Comparison of ENCODE assay signal across 23 mouse cellular contexts in the genomic region with DNA sequence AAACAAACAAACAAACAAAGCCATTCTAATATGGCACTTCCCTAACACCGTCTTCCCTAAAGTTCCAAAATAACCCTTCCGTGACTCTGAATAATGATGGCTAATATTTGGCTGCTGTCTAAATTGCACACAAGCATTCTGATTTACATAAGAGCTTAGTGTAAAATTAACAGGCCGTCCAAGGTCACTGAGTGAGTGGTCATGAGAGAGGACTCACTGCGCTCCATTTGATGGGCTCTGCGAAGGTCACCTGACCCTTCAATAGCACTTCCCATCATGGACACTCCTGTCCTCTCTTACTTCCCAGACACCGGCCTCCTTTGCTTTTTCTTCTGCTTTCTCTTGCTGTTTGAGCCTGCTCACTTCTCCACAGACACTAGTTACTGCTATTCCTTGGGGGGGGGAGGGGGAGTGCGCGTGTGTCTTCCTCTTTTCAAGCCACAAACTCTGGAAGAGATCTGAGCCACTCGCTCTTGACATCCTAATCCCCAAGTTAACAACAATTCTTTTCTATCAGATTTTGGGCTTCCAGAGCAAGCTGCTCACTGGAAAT.
A peak's percentile ranks its signal among the peaks of the same experiment; 100 is the strongest.
DNase-seq lines count a peak whose midpoint lies in the region; ATAC-seq and TF ChIP-seq lines count a peak whose summit lies in the region.
"Had no signal": no experiment of that assay in that cellular context is flagged by ENCODE, and none has a peak within 500 bp of the region (broad histone marks: within the 10 kb centered on the region; RNA-seq: fewer than 3 reads in every experiment).

No protein-coding gene starts in this region.

- H3K4me2 ChIP-seq in kidney, embryonic 16.5 days (replicated peaks; ENCODE audit: low read depth, low read length): no peak overlapping the region
- H3K4me2 ChIP-seq in lung, postnatal 0 days (replicated peaks; ENCODE audit: low read depth, low read length): no peak overlapping the region
- H3K4me2 ChIP-seq: embryonic facial prominence, embryonic 15.5 days; heart, embryonic 13.5 days; hindbrain, embryonic 13.5 days; intestine, embryonic 15.5 days; lung, embryonic 15.5 days; neural tube, embryonic 12.5 days had no signal

- H3K9me3 ChIP-seq in kidney, embryonic 16.5 days (ENCODE audit: low read length): no peaks in the 10 kb centered on the region
- no peaks in the 10 kb centered on the region for H3K9me3 ChIP-seq in lung, postnatal 0 days (ENCODE audit: low read length)
- H3K9me3 ChIP-seq: embryonic facial prominence, embryonic 15.5 days; heart, embryonic 13.5 days; hindbrain, embryonic 13.5 days; intestine, embryonic 15.5 days; lung, embryonic 15.5 days; neural tube, embryonic 12.5 days had no signal

- no peak overlapping the region for H3K4me3 ChIP-seq in kidney, embryonic 16.5 days (ENCODE audit: low read length)
- H3K4me3 ChIP-seq in lung, postnatal 0 days (ENCODE audit: low read depth, low read length): no peak overlapping the region
- H3K4me3 ChIP-seq: embryonic facial prominence, embryonic 15.5 days; heart, embryonic 13.5 days; hindbrain, embryonic 13.5 days; intestine, embryonic 15.5 days; layer of hippocampus, adult 2 months; lung, embryonic 15.5 days; neural tube, embryonic 12.5 days had no signal

- 84% methylated on average over 9 of the region's 9 CpGs for WGBS in kidney, embryonic 16.5 days
- WGBS in lung, postnatal 0 days: 73% methylated on average over 9 of the region's 9 CpGs

- TF ChIP-seq CTCF in lung, postnatal 0 days (IDR thresholded peaks at IDR 0.05): no peak

- DNase-seq in kidney, adult 11 months: peak; percentile 59
- DNase-seq in lung, postnatal 0 days (ENCODE audit: low spot score): peak; percentile 11
- no peak for DNase-seq in lung, postnatal 36 days
- DNase-seq in kidney, postnatal 14 days: peak; percentile 32
- DNase-seq in yolk sac, embryonic 10.5 days (ENCODE audit: low spot score): no peak
- no peak for DNase-seq in neural tube, embryonic 10.5 days (ENCODE audit: extremely low spot score, low spot score)
- DNase-seq: adrenal gland, postnatal 10 days; cerebellum, adult 11-12 months; cerebellum, postnatal 14 days; gastrocnemius, postnatal 36 days; left cerebral cortex, postnatal 4 days; right cerebral cortex, adult 18-20 months had no signal

- H3K27ac ChIP-seq in kidney, embryonic 16.5 days (ENCODE audit: low read length): no peak overlapping the region
- no peak overlapping the region for H3K27ac ChIP-seq in lung, postnatal 0 days (ENCODE audit: low read length)
- H3K27ac ChIP-seq: embryonic facial prominence, embryonic 15.5 days; heart, embryonic 13.5 days; hindbrain, embryonic 13.5 days; intestine, embryonic 15.5 days; layer of hippocampus, adult 2 months; lung, embryonic 15.5 days; neural tube, embryonic 12.5 days; stomach, postnatal 0 days had no signal

- H3K27me3 ChIP-seq in kidney, embryonic 16.5 days (ENCODE audit: insufficient read depth, low read length): no peaks in the 10 kb centered on the region
- H3K27me3 ChIP-seq in lung, postnatal 0 days (replicated peaks; ENCODE audit: insufficient read depth, low read length): no peaks in the 10 kb centered on the region
- H3K27me3 ChIP-seq: embryonic facial prominence, embryonic 15.5 days; heart, embryonic 13.5 days; hindbrain, embryonic 13.5 days; intestine, embryonic 15.5 days; lung, embryonic 15.5 days; neural tube, embryonic 12.5 days had no signal

- no peak overlapping the region for H3K9ac ChIP-seq in kidney, embryonic 16.5 days (replicated peaks; ENCODE audit: low read length)
- no peak overlapping the region for H3K9ac ChIP-seq in lung, postnatal 0 days (replicated peaks; ENCODE audit: low read depth)
- H3K9ac ChIP-seq: embryonic facial prominence, embryonic 15.5 days; heart, embryonic 13.5 days; hindbrain, embryonic 13.5 days; intestine, embryonic 15.5 days; lung, embryonic 15.5 days; neural tube, embryonic 12.5 days had no signal

- peaks cover 23% of the 10 kb centered on the region for H3K4me1 ChIP-seq in kidney, embryonic 16.5 days (ENCODE audit: insufficient read depth, low read length)
- peaks cover 5% of the 10 kb centered on the region; the same call in 1 of the 2 replicates for H3K4me1 ChIP-seq in lung, postnatal 0 days (ENCODE audit: insufficient read depth, low read depth, low read length)

- no peaks in the 10 kb centered on the region for H3K36me3 ChIP-seq in kidney, embryonic 16.5 days (ENCODE audit: insufficient read depth, low read length)
- no peaks in the 10 kb centered on the region for H3K36me3 ChIP-seq in lung, postnatal 0 days (ENCODE audit: insufficient read depth, low read length)
- H3K36me3 ChIP-seq: embryonic facial prominence, embryonic 15.5 days; heart, embryonic 13.5 days; hindbrain, embryonic 13.5 days; intestine, embryonic 15.5 days; lung, embryonic 15.5 days; neural tube, embryonic 12.5 days had no signal

- no peak for TF ChIP-seq EP300 in lung, postnatal 0 days (IDR thresholded peaks at IDR 0.05)

- ATAC-seq in kidney, embryonic 16.5 days (ENCODE audit: low FRiP score, low TSS enrichment): no peak
- ATAC-seq in lung, postnatal 0 days: no peak
- ATAC-seq in monocyte, adult 5-6 weeks (replicated peaks; ENCODE audit: insufficient number of reproducible peaks, low FRiP score, low TSS enrichment, poor library complexity, severe bottlenecking): 0 out of 2 replicates have a peak, but pooled peaks have one; percentile 50
- ATAC-seq: forebrain, embryonic 16.5 days; intestine, embryonic 15.5 days had no signal

Comparison
In these comparisons a context has a peak if more than half of its experiments do, and no peak if none do; other contexts are left out.
1. DNase-seq: peak in kidney, adult 11 months (single experiment), lung, postnatal 0 days (single experiment) and kidney, postnatal 14 days (single experiment); none in lung, postnatal 36 days (single experiment), yolk sac, embryonic 10.5 days (single experiment) and neural tube, embryonic 10.5 days (single experiment).